Mouse (Mus musculus) liver, adult 2 months (tissue): Measurements from ENCODE around the gene Vmp1.

Experiments used
- CTCF ChIP-seq: fragments of 200-500 bp; IDR thresholded peaks from 2 replicates; pipeline ENCODE4 v1.5.1; 2011; ENCODE audit warnings: low read depth, low read length, control low read depth
- POLR2A ChIP-seq: fragments of 200-500 bp; IDR thresholded peaks from 2 replicates; pipeline ENCODE4 v1.6.1; 2011; ENCODE audit warnings: low read length, control low read depth; ENCODE audit not compliant: insufficient read depth; ENCODE audit errors: extremely low read depth

DNA sequence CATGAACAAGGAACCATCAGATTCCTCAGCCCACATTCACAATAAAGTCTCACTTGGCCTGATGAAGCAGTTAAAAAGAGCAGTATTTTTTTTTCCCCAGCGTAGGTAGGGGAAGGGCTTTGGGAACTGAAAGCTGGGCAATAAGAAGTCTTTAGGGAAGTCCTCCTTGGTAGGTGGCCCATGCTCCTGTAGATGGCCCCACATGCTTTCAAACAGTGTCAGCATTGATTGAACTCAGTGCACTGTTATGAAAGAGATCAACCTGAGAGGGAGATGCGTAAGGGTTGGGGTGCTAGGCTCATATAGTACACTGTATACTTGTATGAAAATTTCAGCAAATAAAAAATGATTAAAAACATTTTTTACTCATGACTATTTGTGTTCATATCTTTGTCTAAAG, 8.3 kb upstream of the Vmp1 start:
- TF ChIP-seq CTCF (no peak), POLR2A (no peak)
